Mouse (Mus musculus) R1 (cell line): ENCODE measurements at regions not wholly inside any gene's neighbourhood (a gene's known extent, or its start where the extent isn't known, plus 50 kb on each side); places are given as distances from the start of the nearest gene placed in this dataset.

ENCODE experiments used
- DNase-seq: peaks from one replicate; pipeline ENCODE4 v3.0.0-alpha.2; 2018; ENCODE audit warnings: low read depth, low spot score

- no peak for DNase-seq
Measured at GRCm38 (mm10) chr14:100792094-100792493, 408.0 kb downstream of the Prr30 start.

GRCm38 (mm10) chr14:100781882-100782281 is 418.2 kb downstream of the Prr30 start:
- DNase-seq = no peak

GRCm38 (mm10) chr14:100753951-100754350 is 446.2 kb downstream of the Prr30 start:
- peak; percentile 81 for DNase-seq

- DNase-seq = peak; percentile 81
Measured at GRCm38 (mm10) chr14:100752746-100753145, 447.4 kb downstream of the Prr30 start.

- DNase-seq = peak; percentile 92
Measured at GRCm38 (mm10) chr14:100749737-100750541, 450.2 kb downstream of the Prr30 start.

GRCm38 (mm10) chr14:100735276-100735675 is 450.8 kb upstream of the Klf12 start:
- DNase-seq = no peak

- DNase-seq = no peak
Measured at GRCm38 (mm10) chr14:100728433-100728832, 444.0 kb upstream of the Klf12 start.

GRCm38 (mm10) chr14:100727701-100728100 is 443.2 kb upstream of the Klf12 start:
- DNase-seq = no peak

- no peak for DNase-seq
Measured at GRCm38 (mm10) chr14:100724962-100725361, 440.5 kb upstream of the Klf12 start.

GRCm38 (mm10) chr14:100720667-100721066 is 436.2 kb upstream of the Klf12 start:
- DNase-seq = no peak

- DNase-seq = no peak
Measured at GRCm38 (mm10) chr14:100714952-100715351, 430.5 kb upstream of the Klf12 start.

GRCm38 (mm10) chr14:100713999-100714471 is 429.6 kb upstream of the Klf12 start:
- DNase-seq = no peak

GRCm38 (mm10) chr14:100713592-100713991 is 429.1 kb upstream of the Klf12 start:
- DNase-seq = no peak

- DNase-seq = peak; percentile 11
Measured at GRCm38 (mm10) chr14:100665361-100665955, 381.0 kb upstream of the Klf12 start.

GRCm38 (mm10) chr14:100664180-100664579 is 379.7 kb upstream of the Klf12 start:
- DNase-seq = no peak

- DNase-seq = no peak
Measured at GRCm38 (mm10) chr14:100642076-100642475, 357.6 kb upstream of the Klf12 start.

- DNase-seq = no peak
Measured at GRCm38 (mm10) chr14:100634521-100634920, 350.0 kb upstream of the Klf12 start.

GRCm38 (mm10) chr14:100631676-100632075 is 347.2 kb upstream of the Klf12 start:
- DNase-seq = no peak

- peak; percentile 8 for DNase-seq
Measured at GRCm38 (mm10) chr14:100630197-100630596, 345.7 kb upstream of the Klf12 start.

- no peak for DNase-seq
Measured at GRCm38 (mm10) chr14:100627523-100627922, 343.0 kb upstream of the Klf12 start.

- no peak for DNase-seq
Measured at GRCm38 (mm10) chr14:100619656-100620030, 335.2 kb upstream of the Klf12 start.

GRCm38 (mm10) chr14:100618793-100619655 is 334.5 kb upstream of the Klf12 start:
- no peak for DNase-seq
